Mouse (Mus musculus) layer of hippocampus, adult 9-11 months (tissue): ENCODE data around the gene Tgm2.

ENCODE experiments used
- DNase-seq: peaks from one replicate; pipeline ENCODE4 v3.0.0; 2022

Tgm2 gene

DNA sequence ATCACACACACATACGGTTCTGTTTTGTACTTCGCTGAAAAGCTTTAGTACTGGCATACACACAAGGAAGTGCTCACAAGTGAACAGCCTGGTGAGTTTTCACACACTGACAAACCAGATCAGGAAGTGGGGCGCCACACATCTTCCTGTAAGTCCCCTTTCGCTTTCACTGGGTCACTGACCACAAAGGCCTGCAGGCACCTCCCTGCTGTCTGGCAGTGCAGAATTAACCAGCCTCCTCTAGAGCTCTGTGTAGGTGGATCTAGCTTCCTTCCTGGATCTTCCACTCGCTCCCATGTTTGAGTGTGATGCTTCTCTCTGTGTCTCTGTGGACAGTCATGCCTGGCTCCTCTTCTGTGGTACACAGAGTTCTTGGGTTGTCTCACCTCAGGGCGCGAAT lies 20.4 kb upstream of the Tgm2 start:
- peak; percentile 73 for DNase-seq

DNA sequence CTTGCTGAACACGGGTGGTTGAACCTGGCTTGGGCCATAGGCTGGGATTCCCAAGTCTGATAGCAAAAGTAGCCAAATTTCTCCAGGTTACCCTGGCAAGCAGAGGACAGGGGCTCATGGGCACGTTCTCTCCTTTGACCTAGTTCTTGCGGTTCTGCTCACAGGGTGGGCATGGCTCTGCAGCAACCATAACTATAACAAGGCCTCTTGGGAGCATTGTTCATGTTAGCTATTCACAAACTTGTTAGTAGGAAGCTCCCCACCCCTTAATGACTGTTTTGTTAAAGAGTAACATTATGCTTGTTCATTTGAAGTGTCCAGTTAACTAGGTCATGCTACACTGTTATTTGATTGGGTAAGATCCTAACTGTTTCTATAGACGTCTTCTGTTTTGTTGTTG lies 19.5 kb upstream of the Tgm2 start:
- no peak for DNase-seq

DNA sequence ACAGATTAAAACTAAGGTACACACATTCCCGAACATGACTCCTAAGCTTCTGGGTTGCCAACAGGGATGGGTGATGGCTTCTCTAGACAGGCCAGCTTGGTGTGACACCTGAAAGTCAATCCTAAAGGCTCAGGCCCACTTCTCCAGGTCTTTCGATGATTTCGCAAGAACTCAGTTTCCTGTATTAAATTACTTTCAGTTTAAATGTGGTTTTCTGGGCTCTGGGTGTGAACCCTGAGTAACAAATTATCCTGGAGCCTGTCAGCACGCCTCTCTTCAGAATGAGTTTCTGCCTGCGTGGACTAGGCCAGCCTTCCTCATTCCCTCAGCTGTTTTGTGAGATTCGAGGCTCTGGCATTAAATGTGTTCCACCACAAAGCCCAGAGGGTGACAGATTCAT lies 16.8 kb upstream of the Tgm2 start:
- DNase-seq: no peak

DNA sequence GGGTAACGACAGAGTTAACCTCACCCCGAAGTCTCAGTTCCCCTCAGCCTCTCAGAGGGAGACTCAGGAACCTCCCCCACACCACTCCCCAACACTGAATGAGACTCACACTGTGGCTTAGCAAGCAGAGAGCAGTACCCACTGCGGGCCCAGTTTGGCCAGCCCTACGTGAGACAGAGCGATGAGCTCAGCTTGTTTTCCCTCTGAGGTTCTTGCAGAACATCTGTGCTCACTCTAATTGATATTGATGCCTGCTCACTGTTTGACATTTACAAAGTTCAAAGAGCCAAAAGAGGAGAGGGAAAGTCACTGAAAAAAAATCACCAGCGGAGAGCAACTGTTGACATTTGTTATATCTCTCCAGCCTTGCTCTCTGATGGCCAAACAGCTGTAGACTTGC lies 15.5 kb upstream of the Tgm2 start:
- DNase-seq: no peak

DNA sequence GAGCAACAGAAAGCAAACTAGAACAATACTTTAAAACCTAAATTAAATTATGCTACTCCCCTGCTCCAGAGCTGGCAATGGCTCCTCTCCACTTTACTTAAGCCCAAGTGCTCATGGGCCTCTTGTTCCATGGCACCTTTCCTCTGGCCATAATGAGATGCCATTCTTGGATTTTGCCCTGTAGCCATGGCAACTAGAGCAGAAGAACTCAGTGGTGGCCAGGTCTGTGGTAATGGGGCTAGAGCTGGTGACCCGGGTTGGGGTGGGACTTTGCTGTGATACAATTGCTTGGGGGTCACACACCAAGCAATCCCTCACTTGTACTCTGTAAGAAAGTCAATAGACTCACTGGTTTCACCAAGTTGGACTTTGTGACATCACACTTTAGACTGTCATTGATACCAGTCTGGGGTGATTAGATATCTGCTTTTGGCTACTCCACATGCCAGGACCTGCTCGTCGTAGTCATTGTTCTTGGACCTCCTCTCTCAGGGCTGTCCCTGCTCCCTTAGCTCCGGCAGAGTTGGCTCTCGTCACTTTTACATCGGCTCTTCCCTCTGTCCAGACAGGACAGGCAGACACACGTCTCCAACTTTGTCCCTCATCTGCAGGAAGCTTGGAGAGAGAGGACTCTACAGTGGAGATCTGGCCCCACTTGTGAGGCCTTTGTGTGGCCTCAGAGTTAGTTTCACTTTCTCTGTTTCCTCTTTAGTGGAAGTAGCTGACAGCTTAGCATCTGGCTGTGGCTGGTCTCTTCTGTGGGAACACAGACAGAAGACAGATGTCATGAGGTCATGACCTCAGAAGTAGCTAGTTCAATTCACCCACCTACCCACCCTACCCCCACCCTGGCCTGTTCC lies 13.4 kb upstream of the Tgm2 start:
- DNase-seq: no peak

DNA sequence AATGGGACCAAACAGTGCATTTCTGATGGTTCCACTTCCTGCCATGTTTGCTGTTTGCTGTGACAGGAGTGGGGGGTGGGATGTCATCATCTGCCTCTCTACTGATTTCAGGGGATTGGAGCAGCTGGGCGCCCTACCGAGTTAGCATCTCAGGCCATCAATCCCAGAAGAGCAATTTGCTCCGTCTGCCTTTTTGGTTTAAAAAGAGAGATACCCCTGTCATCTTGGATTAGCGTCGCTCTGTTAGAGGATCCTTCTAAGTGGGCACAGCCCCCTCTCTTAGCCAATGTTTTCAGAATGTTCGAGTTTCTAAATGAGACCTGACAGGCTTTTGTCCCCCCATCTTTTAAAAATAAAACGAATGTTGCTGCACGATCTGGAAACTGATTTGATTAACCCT lies 11.4 kb upstream of the Tgm2 start:
- no peak for DNase-seq

DNA sequence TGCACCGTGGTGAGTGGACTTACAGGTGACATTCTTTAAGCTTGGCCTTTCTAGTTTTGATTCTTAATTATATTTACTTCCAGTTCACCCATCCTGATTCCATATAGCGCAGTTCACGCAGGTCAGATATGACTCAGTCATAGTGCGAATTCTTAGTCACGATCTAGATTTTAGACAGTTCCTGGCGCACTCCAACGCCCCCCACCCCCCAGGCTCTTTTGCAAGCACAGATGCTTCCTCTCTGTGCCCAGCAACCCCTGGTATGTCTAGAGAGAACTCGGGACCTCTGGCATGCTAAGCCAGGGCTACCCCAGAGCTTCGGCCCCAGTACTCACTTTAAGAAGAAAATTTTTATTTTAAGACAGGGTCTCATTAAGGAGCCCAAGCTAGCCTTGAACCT lies 10.3 kb upstream of the Tgm2 start:
- DNase-seq: no peak

DNA sequence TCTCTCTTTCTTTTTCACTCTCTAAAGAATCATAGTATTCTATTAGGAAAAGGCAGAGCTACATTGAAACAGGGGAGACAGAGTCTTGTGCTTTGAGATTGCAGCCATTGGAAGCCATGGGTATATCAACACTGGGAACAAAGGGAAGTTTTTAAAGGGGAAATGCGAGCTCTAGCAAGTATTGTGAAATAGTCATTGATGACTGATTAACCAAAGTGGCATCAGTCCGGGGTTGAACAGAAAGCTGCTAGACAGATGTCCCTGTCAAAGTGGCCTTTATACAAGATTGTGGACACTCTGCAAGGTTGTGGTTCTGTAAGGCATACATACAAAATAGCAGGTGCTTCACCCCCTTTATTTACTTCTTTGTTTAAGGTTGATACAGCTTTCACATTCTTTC lies 9.4 kb upstream of the Tgm2 start:
- no peak for DNase-seq

DNA sequence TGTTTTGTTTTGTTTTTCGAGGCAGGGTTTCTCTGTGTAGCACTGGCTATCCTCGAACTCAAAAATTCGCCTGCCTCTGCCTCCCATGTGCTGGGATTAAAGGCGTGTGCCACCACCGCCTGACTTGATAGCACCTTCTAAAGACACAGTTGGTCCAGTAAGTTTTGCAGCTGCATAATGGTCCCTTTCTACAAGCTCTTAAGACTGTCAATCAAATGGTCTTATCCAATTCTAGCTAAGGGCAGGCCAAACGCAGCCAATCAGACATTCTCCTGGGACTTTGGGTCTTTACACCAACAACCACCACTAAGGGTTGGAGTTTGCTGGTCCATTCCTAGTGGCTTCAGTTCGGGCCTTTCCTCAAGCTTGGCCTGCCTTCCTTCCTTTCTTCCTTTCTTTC lies 8.9 kb upstream of the Tgm2 start:
- no peak for DNase-seq

DNA sequence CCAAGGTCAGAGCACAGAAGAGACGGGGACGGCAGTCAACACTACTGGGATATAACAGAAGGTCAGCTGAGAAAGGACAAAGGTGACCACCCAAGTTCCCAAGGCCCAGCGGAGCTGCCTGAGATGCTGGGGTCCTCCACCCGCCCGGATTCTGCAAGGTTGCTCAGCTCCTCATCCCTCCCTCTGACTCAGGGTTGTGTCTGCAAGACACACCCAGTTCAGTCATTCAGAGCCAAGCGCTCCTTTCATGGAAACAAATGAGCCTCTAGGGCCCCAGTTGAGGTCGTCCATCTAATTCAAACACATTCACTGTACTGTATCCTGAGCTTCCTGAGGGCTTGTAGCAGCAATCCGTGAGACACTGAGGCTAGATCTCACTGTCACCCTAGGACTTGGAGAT lies 8.4 kb upstream of the Tgm2 start:
- no peak for DNase-seq

DNA sequence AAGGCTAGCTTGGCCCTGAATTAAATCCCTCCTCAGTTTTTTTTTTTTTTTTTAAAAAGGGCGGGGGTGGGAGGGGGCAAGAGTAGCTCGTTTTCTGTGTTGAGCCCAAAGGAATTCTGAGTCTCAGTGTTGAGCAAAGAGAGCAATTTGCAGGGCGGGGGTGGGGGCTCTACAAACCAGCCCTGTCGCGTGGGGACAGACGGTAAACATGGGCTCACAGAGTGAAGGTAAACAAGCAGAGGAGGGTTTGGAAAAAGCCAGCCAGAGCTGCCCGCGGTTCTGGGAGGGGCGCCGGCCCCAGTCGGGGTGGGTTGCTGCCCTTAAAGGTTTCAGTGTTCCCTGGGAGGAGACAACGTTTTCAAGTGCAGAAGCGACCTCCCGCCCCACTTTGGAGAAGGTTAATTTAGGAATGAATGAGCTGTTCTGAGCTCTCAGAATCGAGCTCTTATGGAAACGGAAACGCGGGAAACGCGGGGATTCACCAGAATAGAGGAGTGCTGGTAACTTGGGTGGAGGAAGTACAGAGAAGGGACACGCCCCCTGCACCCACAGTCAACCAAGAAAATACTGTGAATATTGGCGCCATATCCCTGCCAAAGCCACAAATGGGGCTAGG lies 7.6 kb upstream of the Tgm2 start:
- DNase-seq: no peak

DNA sequence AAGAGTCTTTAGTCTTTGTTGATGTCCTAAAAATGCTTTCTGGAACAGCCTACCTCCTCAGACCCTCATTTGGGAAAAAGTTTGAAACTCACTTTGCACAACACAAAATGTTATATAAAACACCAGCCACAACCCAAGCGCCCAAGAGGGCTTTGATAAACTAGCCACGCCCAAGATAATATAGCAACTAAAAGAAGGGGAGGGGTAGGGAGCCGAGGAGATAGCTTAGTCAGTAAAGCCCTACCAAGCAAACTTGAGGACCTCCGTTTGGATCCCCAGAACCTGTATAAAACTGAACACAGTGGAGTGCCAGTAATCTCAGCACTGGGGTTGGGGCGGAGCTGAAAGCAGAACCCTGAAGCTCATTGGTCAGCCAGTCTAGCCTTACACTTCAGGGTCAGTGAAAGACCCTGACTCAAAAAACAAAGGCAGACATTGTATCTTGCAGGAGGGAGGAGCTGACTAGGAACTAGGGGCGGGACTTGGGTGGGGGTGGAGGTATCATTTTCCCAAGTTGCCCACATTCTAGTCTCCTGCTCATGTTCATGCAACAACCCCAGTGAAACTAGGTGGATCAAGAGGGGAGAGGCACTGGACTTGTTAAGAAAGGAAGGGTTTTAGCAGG lies 6.6 kb upstream of the Tgm2 start:
- no peak for DNase-seq

DNA sequence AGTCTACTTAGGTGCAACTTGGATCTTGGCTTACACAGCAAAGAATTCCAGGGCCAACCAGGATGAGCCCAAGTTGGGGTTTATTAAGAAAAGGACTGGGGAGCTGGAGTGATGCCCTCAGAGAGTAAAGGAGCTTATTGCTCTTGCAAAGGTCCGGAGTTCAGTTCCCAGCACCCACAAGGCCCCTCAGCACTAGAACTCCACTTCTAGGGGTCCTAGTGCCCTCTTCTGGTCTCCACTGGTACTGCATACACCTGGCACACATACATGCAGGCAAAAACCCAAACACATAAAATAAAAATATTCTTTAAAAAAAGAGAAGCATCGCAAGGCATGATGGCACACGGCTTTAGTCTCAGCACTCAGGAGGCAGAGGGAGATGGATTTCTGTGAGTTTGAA lies 4.8 kb upstream of the Tgm2 start:
- no peak for DNase-seq

DNA sequence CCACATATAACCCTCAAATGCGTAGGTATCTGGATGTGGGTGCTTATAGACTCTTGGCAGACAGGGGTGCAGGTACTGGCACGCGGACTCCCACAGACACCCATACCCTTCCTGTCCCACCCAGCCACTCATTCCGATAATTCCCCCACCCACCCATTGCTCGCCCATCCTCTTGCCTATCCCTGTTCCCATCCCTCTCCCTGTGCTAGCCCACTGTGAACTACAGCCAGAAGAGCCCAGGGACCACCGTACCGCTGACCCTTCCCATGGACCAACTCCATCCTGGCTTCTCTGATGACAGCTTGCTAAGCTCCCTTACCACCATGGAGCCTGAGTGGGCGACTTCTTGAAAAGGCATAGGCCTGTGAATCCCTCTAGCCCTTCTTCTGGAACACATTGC lies 735 bp upstream of the Tgm2 start:
- no peak for DNase-seq

DNA sequence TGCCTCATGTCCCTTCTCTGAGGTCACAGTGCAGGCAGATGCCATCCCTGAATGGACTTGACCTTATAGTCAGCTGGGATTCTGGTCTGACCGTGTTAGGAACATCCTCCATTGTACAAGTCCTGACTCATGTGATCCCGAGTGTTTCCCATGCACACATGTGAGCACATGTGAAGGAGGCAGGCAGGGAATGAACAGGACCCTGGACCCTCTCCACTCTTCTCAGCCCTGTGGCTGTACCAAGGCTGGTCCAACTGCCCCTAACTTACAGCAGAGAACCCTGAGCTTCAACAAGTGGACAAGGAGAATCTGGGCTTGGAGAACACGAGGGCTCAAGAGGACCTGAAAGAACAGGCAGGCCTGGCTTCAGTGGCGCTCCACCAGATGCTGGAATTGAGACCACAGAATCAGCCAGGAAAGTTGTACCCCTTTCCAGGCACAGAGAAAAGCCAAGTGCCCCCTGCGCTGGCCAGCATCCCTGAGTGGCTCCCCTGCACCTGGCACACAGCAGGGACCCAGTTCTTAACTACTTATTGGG lies 639 bp downstream of the Tgm2 start:
- DNase-seq: no peak

DNA sequence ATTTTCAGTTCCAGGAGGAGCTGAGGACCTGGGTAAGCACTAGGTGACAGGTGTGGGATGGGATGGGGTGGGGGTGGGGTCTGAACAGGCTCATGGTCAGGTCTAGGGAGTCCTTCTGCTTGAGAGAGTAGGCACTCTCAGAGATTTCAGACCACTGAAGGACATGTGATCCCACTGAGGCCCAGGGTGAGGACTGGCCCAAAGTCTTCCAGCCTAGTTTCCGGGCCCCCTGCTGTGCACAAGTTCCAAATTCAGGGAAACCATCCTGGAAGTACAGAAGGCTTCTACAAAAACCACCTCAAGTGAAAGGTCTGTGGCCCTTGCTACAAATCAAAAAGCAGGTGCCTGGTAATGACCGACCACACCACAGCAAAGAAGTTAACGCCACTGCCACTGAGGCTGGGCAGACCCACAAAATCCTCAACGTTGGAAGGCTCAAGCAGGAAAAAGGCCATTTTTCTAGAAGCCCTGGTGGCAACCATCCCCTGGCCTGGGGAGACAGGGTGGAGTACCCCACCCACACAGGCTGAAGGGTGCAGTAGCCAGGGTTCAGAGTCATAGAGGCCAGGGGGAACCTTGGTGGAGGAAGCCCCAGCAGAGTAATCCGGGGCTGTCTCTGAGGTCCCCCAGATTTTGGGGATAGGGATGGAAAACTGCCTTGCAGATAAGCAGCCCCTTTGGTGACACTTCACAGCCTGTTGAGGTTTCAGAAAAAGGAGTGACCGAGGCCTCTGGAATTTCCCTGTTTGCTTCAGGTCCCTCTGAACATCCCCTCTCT lies 1.3 kb downstream of the Tgm2 start:
- DNase-seq: no peak

DNA sequence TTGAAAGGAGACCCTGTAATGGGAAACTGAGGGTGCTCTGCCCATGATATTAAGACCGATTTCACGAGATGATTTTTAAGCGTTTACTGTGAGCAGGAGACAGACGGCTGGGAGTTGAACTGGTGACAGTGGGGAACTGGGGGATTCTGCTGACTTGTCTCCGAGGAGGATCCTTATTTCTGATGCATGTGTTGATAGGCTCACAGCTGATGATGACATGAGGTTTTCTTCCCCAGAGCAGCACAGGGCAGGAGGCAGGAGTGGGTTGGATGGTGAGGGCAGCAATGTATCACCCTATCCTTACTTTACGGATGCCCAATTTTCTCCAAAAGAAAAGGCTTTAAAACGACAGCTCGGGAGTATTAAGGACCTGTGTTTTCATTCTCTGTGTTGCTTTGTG lies 2.0 kb downstream of the Tgm2 start:
- no peak for DNase-seq

DNA sequence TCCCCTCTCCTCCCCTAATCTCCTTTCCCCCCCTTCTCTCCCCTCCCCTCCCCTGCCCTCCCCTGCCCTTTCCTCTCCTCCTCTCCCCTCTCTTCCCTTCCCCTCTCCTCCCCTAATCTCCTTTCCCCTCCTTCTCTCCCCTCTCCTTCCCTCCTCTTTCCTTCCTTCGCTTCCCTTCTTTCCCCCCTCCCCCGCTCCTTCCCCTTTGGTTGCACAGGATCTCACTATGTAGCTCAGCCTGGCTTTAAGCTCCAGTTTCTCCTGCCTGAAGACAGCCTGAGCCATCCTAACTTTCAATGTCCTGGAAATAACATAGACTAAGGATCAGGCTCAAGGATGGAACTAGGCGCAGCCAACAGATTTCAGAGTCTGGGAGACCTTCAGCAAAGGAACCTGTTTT lies 2.4 kb downstream of the Tgm2 start:
- DNase-seq: no peak

DNA sequence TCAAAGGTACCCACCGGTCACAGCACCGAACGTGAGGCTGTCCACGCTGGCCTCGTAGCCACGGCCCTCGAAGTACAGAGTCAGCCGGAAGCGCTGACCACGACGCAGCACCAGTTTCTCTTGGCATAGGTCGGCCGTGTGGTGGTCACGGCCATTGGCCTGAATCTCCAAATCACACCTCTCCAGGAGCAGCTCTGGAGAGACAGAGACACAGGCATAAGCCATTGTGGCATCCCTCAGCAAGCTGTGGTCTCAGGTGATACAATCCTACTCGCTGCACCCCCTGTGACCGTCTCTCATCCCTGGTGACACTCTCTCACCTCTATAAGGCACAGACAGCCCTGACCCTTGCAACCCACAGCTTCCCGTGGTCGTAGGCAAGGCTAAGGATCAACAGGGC lies 3.3 kb downstream of the Tgm2 start:
- DNase-seq: no peak

DNA sequence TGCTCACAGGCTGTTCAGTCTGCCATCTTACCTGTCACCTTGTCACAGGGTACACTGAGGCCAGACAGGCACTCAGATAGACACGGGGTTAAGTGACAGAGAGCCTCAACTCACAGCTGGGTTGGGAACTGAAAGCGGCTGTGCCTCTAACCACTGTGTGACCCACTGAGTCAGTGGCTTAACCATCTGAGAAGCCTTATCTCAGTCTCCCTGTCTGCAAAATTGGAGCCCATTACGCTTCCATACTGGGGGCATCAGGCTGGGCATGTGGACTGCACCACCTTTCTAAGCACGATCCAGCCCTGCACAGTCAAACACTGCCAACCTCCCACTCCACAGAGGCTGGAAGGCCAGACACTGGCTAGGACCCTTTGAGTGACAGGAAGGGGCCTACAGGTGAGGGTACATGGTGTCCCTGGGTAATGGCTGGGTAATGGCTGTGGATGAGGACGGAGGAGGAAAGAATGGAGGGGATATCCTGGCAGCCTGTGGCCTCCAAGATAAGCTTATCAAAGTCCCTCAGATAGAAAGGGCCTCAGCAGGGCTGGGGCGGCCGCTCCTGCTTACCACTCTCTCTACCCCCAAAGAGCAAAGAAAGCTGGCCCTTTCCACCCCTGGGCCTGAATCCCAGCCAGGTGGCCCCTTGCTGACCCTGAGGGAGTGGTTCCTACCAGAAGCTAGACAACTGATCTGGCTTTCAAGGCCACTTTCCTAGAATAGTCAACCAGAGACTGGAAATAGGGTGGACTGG lies 4.4 kb downstream of the Tgm2 start:
- DNase-seq: no peak

DNA sequence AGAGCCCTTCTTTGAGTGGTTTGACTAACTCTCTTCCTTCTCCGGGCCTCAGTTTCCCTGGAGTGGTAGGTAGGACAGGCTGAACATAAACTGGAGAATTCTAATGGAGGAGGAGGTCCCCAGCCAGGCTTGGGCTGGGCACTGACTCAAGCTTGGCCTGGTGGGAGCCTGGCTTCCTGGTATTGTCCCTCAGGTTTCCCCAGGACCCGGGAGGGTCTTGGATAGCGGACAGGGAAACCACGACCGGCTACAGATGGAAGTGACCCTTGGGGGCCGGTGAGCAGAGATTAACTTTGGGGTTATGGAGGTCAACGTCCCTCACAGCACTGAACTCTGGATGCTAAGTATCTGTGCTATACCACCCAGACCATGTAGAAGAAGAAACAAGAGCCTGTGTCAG lies 5.0 kb downstream of the Tgm2 start:
- no peak for DNase-seq

DNA sequence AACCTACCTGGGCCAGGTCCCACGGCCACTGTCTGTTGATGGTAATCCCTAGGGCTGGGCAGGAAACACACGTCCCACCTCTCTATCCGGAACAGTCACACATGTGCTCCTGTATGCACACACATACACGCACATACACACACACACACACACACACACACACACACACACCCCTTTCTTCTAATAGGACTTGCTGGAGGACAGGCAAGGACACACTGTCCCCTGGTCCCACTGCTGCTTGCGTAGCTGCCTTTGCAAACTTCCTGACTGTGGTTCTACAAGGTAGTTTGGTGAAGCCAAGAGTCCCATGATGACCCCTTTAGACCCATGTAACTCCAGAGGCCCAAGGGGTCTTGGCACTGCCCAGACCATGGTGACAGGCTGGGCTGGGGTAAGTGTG lies 5.6 kb downstream of the Tgm2 start:
- DNase-seq: no peak

DNA sequence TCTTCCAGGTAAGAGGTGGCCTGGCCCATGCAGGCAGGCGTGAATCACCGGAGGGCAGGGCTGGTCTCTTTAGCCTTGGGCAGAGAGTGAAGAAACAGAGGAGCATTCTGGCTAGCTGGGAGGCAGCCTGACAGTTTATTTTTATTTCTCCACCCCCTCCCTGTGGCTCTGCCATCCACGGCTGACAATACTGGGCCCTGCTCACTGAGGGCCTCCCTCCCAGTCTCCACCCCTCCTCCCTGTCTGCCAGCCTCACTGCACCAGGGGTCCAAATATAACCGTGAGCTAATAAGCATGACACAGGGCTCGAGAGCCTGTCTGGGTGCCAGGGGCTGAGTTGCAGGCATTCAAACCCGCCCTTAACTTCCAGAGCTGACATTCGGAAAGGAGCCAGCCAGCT lies 6.6 kb downstream of the Tgm2 start:
- DNase-seq: peak; percentile 42
